Comparison of ENCODE assay signal across 22 mouse cellular contexts in genomic region chr5:139839142-139839541, GRCm38 (mm10). TPM values are rescaled to one million over a fixed set of nuclear protein-coding genes. Genes with fewer than 3 reads are reported as not detected.
DNase-seq lines count a peak whose midpoint lies in the region; ATAC-seq lines count a peak whose summit lies in the region.
"Had no signal": no experiment of that assay in that cellular context is flagged by ENCODE, and none has a peak within 500 bp of the region (broad histone marks: within the 10 kb centered on the region; RNA-seq: fewer than 3 reads in every experiment).

No protein-coding gene starts in this region.

- 17% methylated on average over 3 of the region's 3 CpGs for WGBS in hindbrain, embryonic 10.5 days
- WGBS in hindbrain, embryonic 14.5 days = 21% methylated on average over 3 of the region's 3 CpGs
- WGBS in midbrain, embryonic 11.5 days = 22% methylated on average over 3 of the region's 3 CpGs
- WGBS in midbrain, embryonic 10.5 days = 36% methylated on average over 3 of the region's 3 CpGs
- 18% methylated on average over 3 of the region's 3 CpGs for WGBS in embryonic facial prominence, embryonic 10.5 days
- WGBS in midbrain, embryonic 16.5 days = 21% methylated on average over 3 of the region's 3 CpGs

- H3K4me3 ChIP-seq in hindbrain, embryonic 10.5 days = no peak overlapping the region
- H3K4me3 ChIP-seq in hindbrain, embryonic 14.5 days (replicated peaks; ENCODE audit: low read length) = no peak overlapping the region
- H3K4me3 ChIP-seq in midbrain, embryonic 11.5 days (ENCODE audit: low read depth, low read length) = no peak overlapping the region
- no peak overlapping the region for H3K4me3 ChIP-seq in midbrain, embryonic 10.5 days
- H3K4me3 ChIP-seq in embryonic facial prominence, embryonic 10.5 days = no peak overlapping the region
- H3K4me3 ChIP-seq in midbrain, embryonic 16.5 days (ENCODE audit: low read depth, low read length) = no peak overlapping the region
- H3K4me3 ChIP-seq: forebrain, embryonic 13.5 days; gastrocnemius, adult 2 months; heart, embryonic 15.5 days; layer of hippocampus, adult 2 months; limb, embryonic 15.5 days; lung, embryonic 15.5 days; myocyte had no signal

- peak; percentile 35 for DNase-seq in hindbrain, embryonic 10.5 days (ENCODE audit: low spot score)
- DNase-seq in hindbrain, embryonic 14.5 days (ENCODE audit: low spot score) = no peak
- DNase-seq in midbrain, embryonic 11.5 days (ENCODE audit: low spot score, missing footprints) = peak; percentile 90
- no peak for DNase-seq in midbrain, embryonic 10.5 days (ENCODE audit: low spot score)
- DNase-seq in embryonic facial prominence, embryonic 10.5 days (ENCODE audit: low spot score) = peak; percentile 34
- DNase-seq in layer of hippocampus, adult 9-11 months = no peak
- DNase-seq: gastrocnemius, adult 2 months had no signal

- H3K36me3 ChIP-seq in hindbrain, embryonic 10.5 days = no peaks in the 10 kb centered on the region
- no peaks in the 10 kb centered on the region for H3K36me3 ChIP-seq in hindbrain, embryonic 14.5 days (replicated peaks; ENCODE audit: control insufficient read depth, insufficient read depth)
- H3K36me3 ChIP-seq in midbrain, embryonic 11.5 days (ENCODE audit: control insufficient read depth, insufficient read depth, low read length) = no peaks in the 10 kb centered on the region
- H3K36me3 ChIP-seq in midbrain, embryonic 10.5 days = no peaks in the 10 kb centered on the region
- no peaks in the 10 kb centered on the region for H3K36me3 ChIP-seq in embryonic facial prominence, embryonic 10.5 days (replicated peaks)
- H3K36me3 ChIP-seq in midbrain, embryonic 16.5 days (ENCODE audit: control insufficient read depth, insufficient read depth, low read length) = no peaks in the 10 kb centered on the region
- H3K36me3 ChIP-seq: heart, embryonic 15.5 days; limb, embryonic 15.5 days; lung, embryonic 15.5 days had no signal

- no peaks in the 10 kb centered on the region; the same call in 1 of the 2 replicates for H3K9me3 ChIP-seq in hindbrain, embryonic 10.5 days
- H3K9me3 ChIP-seq in hindbrain, embryonic 14.5 days (ENCODE audit: control insufficient read depth, low read length) = no peaks in the 10 kb centered on the region
- H3K9me3 ChIP-seq in midbrain, embryonic 11.5 days (ENCODE audit: control insufficient read depth, low read length) = no peaks in the 10 kb centered on the region
- H3K9me3 ChIP-seq in midbrain, embryonic 10.5 days (replicated peaks) = no peaks in the 10 kb centered on the region; the same call in 1 of the 2 replicates
- 0 out of 2 replicates have a peak, but pooled peaks cover 1% of the 10 kb centered on the region for H3K9me3 ChIP-seq in embryonic facial prominence, embryonic 10.5 days
- H3K9me3 ChIP-seq in midbrain, embryonic 16.5 days (replicated peaks; ENCODE audit: control insufficient read depth, low read length, poor library complexity, severe bottlenecking) = no peaks in the 10 kb centered on the region
- H3K9me3 ChIP-seq: forebrain, embryonic 13.5 days; heart, embryonic 15.5 days; limb, embryonic 15.5 days; lung, embryonic 15.5 days had no signal

- no peak overlapping the region for H3K4me2 ChIP-seq in hindbrain, embryonic 14.5 days (replicated peaks)
- no peak overlapping the region for H3K4me2 ChIP-seq in midbrain, embryonic 11.5 days
- H3K4me2 ChIP-seq in midbrain, embryonic 16.5 days (ENCODE audit: low read length) = no peak overlapping the region
- H3K4me2 ChIP-seq: forebrain, embryonic 13.5 days; heart, embryonic 15.5 days; limb, embryonic 15.5 days; lung, embryonic 15.5 days had no signal

- ATAC-seq in hindbrain, embryonic 14.5 days (ENCODE audit: low FRiP score) = no peak
- 0 out of 2 replicates have a peak, but pooled peaks have one; percentile 38 for ATAC-seq in midbrain, embryonic 11.5 days (ENCODE audit: low FRiP score)
- 0 out of 2 replicates have a peak, but pooled peaks have one; percentile 14 for ATAC-seq in midbrain, embryonic 16.5 days

- no peak overlapping the region for H3K27ac ChIP-seq in hindbrain, embryonic 10.5 days
- no peak overlapping the region for H3K27ac ChIP-seq in hindbrain, embryonic 14.5 days
- H3K27ac ChIP-seq in midbrain, embryonic 11.5 days (ENCODE audit: low read depth, low read length) = no peak overlapping the region
- no peak overlapping the region for H3K27ac ChIP-seq in midbrain, embryonic 10.5 days (replicated peaks)
- H3K27ac ChIP-seq in embryonic facial prominence, embryonic 10.5 days (replicated peaks) = no peak overlapping the region
- H3K27ac ChIP-seq in midbrain, embryonic 16.5 days (ENCODE audit: low read length) = no peak overlapping the region
- H3K27ac ChIP-seq: forebrain, embryonic 13.5 days; gastrocnemius, adult 2 months; heart, embryonic 15.5 days; layer of hippocampus, adult 2 months; limb, embryonic 15.5 days; liver, embryonic 14.5 days; lung, embryonic 15.5 days; stomach, postnatal 0 days had no signal

- no peaks in the 10 kb centered on the region for H3K27me3 ChIP-seq in hindbrain, embryonic 10.5 days (ENCODE audit: insufficient read depth, poor library complexity, severe bottlenecking)
- no peaks in the 10 kb centered on the region for H3K27me3 ChIP-seq in hindbrain, embryonic 14.5 days (ENCODE audit: control insufficient read depth, insufficient read depth, low read length)
- no peaks in the 10 kb centered on the region for H3K27me3 ChIP-seq in midbrain, embryonic 11.5 days (ENCODE audit: control insufficient read depth, insufficient read depth, low read length)
- no peaks in the 10 kb centered on the region for H3K27me3 ChIP-seq in midbrain, embryonic 10.5 days (ENCODE audit: low read depth, poor library complexity, severe bottlenecking)
- 0 out of 2 replicates have a peak, but pooled peaks cover 5% of the 10 kb centered on the region for H3K27me3 ChIP-seq in embryonic facial prominence, embryonic 10.5 days (replicated peaks; ENCODE audit: low read depth, poor library complexity, severe bottlenecking)
- H3K27me3 ChIP-seq in midbrain, embryonic 16.5 days (ENCODE audit: control insufficient read depth, insufficient read depth, low read depth, low read length) = no peaks in the 10 kb centered on the region
- H3K27me3 ChIP-seq: forebrain, embryonic 13.5 days; lung, embryonic 15.5 days had no signal

- H3K4me1 ChIP-seq in hindbrain, embryonic 10.5 days (replicated peaks) = peaks cover 12% of the 10 kb centered on the region
- H3K4me1 ChIP-seq in hindbrain, embryonic 14.5 days (replicated peaks; ENCODE audit: control insufficient read depth, insufficient read depth, low read length) = no peaks in the 10 kb centered on the region
- H3K4me1 ChIP-seq in midbrain, embryonic 11.5 days (ENCODE audit: control insufficient read depth, insufficient read depth, low read length) = no peaks in the 10 kb centered on the region
- H3K4me1 ChIP-seq in midbrain, embryonic 10.5 days = peaks cover 6% of the 10 kb centered on the region
- H3K4me1 ChIP-seq in embryonic facial prominence, embryonic 10.5 days = peaks cover 6% of the 10 kb centered on the region
- 0 out of 2 replicates have a peak, but pooled peaks cover 3% of the 10 kb centered on the region for H3K4me1 ChIP-seq in midbrain, embryonic 16.5 days (ENCODE audit: control insufficient read depth, insufficient read depth, low read length)
- H3K4me1 ChIP-seq: heart, embryonic 15.5 days; limb, embryonic 15.5 days; lung, embryonic 15.5 days had no signal

- no peak overlapping the region for H3K9ac ChIP-seq in hindbrain, embryonic 14.5 days
- no peak overlapping the region for H3K9ac ChIP-seq in midbrain, embryonic 11.5 days (ENCODE audit: low read length)
- H3K9ac ChIP-seq in midbrain, embryonic 16.5 days (ENCODE audit: low read depth, low read length) = no peak overlapping the region
- H3K9ac ChIP-seq: forebrain, embryonic 13.5 days; heart, embryonic 15.5 days; limb, embryonic 15.5 days; liver, embryonic 14.5 days; lung, embryonic 15.5 days had no signal

RNA-seq across cellular contexts. Expression of gene Psmg3, which starts 12.5 kb away (rescaled TPM):
- polyA plus RNA-seq in hindbrain, embryonic 10.5 days (2016; fragmentation: Nextera tagmentation; extraction: Ambion mirVana) = 97.5 and 97.7 TPM in 2 replicates
- 63.6 and 67.5 TPM in 2 replicates for polyA plus RNA-seq in hindbrain, embryonic 14.5 days (2014; fragmentation: Nextera tagmentation; extraction: Ambion mirVana)
- polyA plus RNA-seq in midbrain, embryonic 11.5 days (2014; fragmentation: Nextera tagmentation; extraction: Ambion mirVana) = 72.2 and 81.2 TPM in 2 replicates
- 100 and 102 TPM in 2 replicates for polyA plus RNA-seq in midbrain, embryonic 10.5 days (2016; fragmentation: Nextera tagmentation; extraction: Ambion mirVana)
- 91.9 and 95.0 TPM in 2 replicates for polyA plus RNA-seq in embryonic facial prominence, embryonic 10.5 days (2016; fragmentation: Nextera tagmentation; extraction: Ambion mirVana)
- 71.8 and 72.5 TPM in 2 replicates for polyA plus RNA-seq in midbrain, embryonic 16.5 days (2015; fragmentation: Nextera tagmentation; extraction: Ambion mirVana)

RNA-seq across cellular contexts. Expression of gene Gm26938, which starts 12.9 kb away (rescaled TPM):
- polyA plus RNA-seq in hindbrain, embryonic 10.5 days (2016; fragmentation: Nextera tagmentation; extraction: Ambion mirVana) = not detected in 2 replicates
- polyA plus RNA-seq in hindbrain, embryonic 14.5 days (2014; fragmentation: Nextera tagmentation; extraction: Ambion mirVana) = 0.29 and 0.31 TPM in 2 replicates
- not detected in 2 replicates for polyA plus RNA-seq in midbrain, embryonic 11.5 days (2014; fragmentation: Nextera tagmentation; extraction: Ambion mirVana)
- not detected in 2 replicates for polyA plus RNA-seq in midbrain, embryonic 10.5 days (2016; fragmentation: Nextera tagmentation; extraction: Ambion mirVana)
- polyA plus RNA-seq in embryonic facial prominence, embryonic 10.5 days (2016; fragmentation: Nextera tagmentation; extraction: Ambion mirVana) = not detected in 2 replicates
- not detected in 2 replicates for polyA plus RNA-seq in midbrain, embryonic 16.5 days (2015; fragmentation: Nextera tagmentation; extraction: Ambion mirVana)
- polyA plus RNA-seq: cerebellum, adult 2 months; embryonic facial prominence, embryonic 11.5 days; forebrain, embryonic 13.5 days; frontal cortex, adult 2 months; gonadal fat pad, adult 2 months; heart, embryonic 15.5 days; inflammation-experienced regulatory T-cells, adult 6 months; limb, embryonic 15.5 days; liver, embryonic 14.5 days; lung, embryonic 15.5 days; myocyte; stomach, postnatal 0 days; thymus, postnatal 0 days had no signal

RNA-seq across cellular contexts. Expression of gene Tmem184a, which starts 19.4 kb away (rescaled TPM):
- polyA plus RNA-seq in hindbrain, embryonic 10.5 days (2016; fragmentation: Nextera tagmentation; extraction: Ambion mirVana) = 1.5 and 1.8 TPM in 2 replicates
- 0.08 TPM in 1 of 2 replicates, not detected in the other for polyA plus RNA-seq in hindbrain, embryonic 14.5 days (2014; fragmentation: Nextera tagmentation; extraction: Ambion mirVana)
- 0.60 and 0.86 TPM in 2 replicates for polyA plus RNA-seq in midbrain, embryonic 11.5 days (2014; fragmentation: Nextera tagmentation; extraction: Ambion mirVana)
- polyA plus RNA-seq in midbrain, embryonic 10.5 days (2016; fragmentation: Nextera tagmentation; extraction: Ambion mirVana) = 0.84 and 1.2 TPM in 2 replicates
- polyA plus RNA-seq in embryonic facial prominence, embryonic 10.5 days (2016; fragmentation: Nextera tagmentation; extraction: Ambion mirVana) = 3.5 and 4.3 TPM in 2 replicates
- 0.09 and 0.26 TPM in 2 replicates for polyA plus RNA-seq in midbrain, embryonic 16.5 days (2015; fragmentation: Nextera tagmentation; extraction: Ambion mirVana)

RNA-seq across cellular contexts. Expression of gene Mafk, which starts 47.8 kb away (rescaled TPM):
- polyA plus RNA-seq in hindbrain, embryonic 10.5 days (2016; fragmentation: Nextera tagmentation; extraction: Ambion mirVana) = 9.9 and 10.1 TPM in 2 replicates
- polyA plus RNA-seq in hindbrain, embryonic 14.5 days (2014; fragmentation: Nextera tagmentation; extraction: Ambion mirVana) = 7.1 and 7.8 TPM in 2 replicates
- polyA plus RNA-seq in midbrain, embryonic 11.5 days (2014; fragmentation: Nextera tagmentation; extraction: Ambion mirVana) = 5.0 and 5.1 TPM in 2 replicates
- 9.7 and 9.9 TPM in 2 replicates for polyA plus RNA-seq in midbrain, embryonic 10.5 days (2016; fragmentation: Nextera tagmentation; extraction: Ambion mirVana)
- polyA plus RNA-seq in embryonic facial prominence, embryonic 10.5 days (2016; fragmentation: Nextera tagmentation; extraction: Ambion mirVana) = 9.2 and 10.5 TPM in 2 replicates
- polyA plus RNA-seq in midbrain, embryonic 16.5 days (2015; fragmentation: Nextera tagmentation; extraction: Ambion mirVana) = 17.6 and 18.8 TPM in 2 replicates

Comparison
In these comparisons a context has a peak if more than half of its experiments do, and no peak if none do; other contexts are left out.
1. DNase-seq: peak in hindbrain, embryonic 10.5 days (single experiment), midbrain, embryonic 11.5 days (single experiment) and embryonic facial prominence, embryonic 10.5 days (single experiment); none in hindbrain, embryonic 14.5 days (single experiment), midbrain, embryonic 10.5 days (single experiment) and layer of hippocampus, adult 9-11 months (single experiment).